Mouse (Mus musculus) neural tube, embryonic 14.5 days (tissue): Measurements from ENCODE around the gene Gm21977. TPM values are rescaled to one million over a fixed set of nuclear protein-coding genes. Genes with fewer than 3 reads are reported as not detected.
"Not testable (repeated sequence)": the region's sequence is repeated elsewhere in the genome, so short reads cannot be mapped to it uniquely, and the experiment has no call there.

Experiments used
- ATAC-seq: fragments of 200-750 bp; cut with Nextera tagmentation; 2 replicates; pipeline ENCODE4 v1.8.0; 2017; ENCODE audit warnings: low read depth, mild to moderate bottlenecking, moderate TSS enrichment, moderate library complexity
- H3K27ac ChIP-seq: fragments of 300-500 bp; sonication (generic); 2 replicates; pipeline ENCODE4 v1.5.1; 2014; ENCODE audit warnings: low read depth, mild to moderate bottlenecking, control low read depth, low read length, moderate library complexity, mixed read lengths
- H3K27me3 ChIP-seq: fragments of 300-500 bp; sonication (generic); 2 replicates; pipeline ENCODE4 v1.6.1; 2014; ENCODE audit warnings: low read length; ENCODE audit not compliant: control insufficient read depth, insufficient read depth
- H3K36me3 ChIP-seq: fragments of 300-500 bp; sonication (generic); 2 replicates; pipeline ENCODE4 v1.6.1; 2014; ENCODE audit warnings: low read length, mixed read lengths; ENCODE audit not compliant: control insufficient read depth, insufficient read depth
- H3K4me1 ChIP-seq: fragments of 300-500 bp; sonication (generic); 2 replicates; pipeline ENCODE4 v1.6.1; 2014; ENCODE audit warnings: low read length; ENCODE audit not compliant: control insufficient read depth, insufficient read depth
- H3K4me2 ChIP-seq: fragments of 300-500 bp; sonication (generic); 2 replicates; pipeline ENCODE4 v1.6.1; 2014; ENCODE audit warnings: mild to moderate bottlenecking, low read depth, low read length, control low read depth
- H3K4me3 ChIP-seq: fragments of 300-500 bp; sonication (generic); 2 replicates; pipeline ENCODE4 v1.5.1; 2014; ENCODE audit warnings: low read depth, low read length, control low read depth, mixed read lengths
- H3K9ac ChIP-seq: fragments of 300-500 bp; sonication (generic); replicated peaks from 2 replicates; pipeline ENCODE4 v1.6.1; 2014; ENCODE audit warnings: low read depth, mild to moderate bottlenecking, control low read depth, low read length, mixed read lengths
- H3K9me3 ChIP-seq: fragments of 300-500 bp; sonication (generic); 2 replicates; pipeline ENCODE4 v1.6.1; 2016; ENCODE audit warnings: low read length; ENCODE audit not compliant: control insufficient read depth
- WGBS: fragments of 180-500 bp; shearing (Covaris S2); extraction: QIAGEN DNeasy Blood & Tissue Kit; methylation state at CpG from one replicate; pipeline ENCODE4 v1.1.7; 2014; 5-methylcytosine and 5-hydroxymethylcytosine counted together
- polyA plus RNA-seq: library from polyadenylated mRNA; unstranded; fragments of >200 nt; fragmentation: Nextera tagmentation; extraction: Ambion mirVana; gene quantifications from 2 replicates; pipeline ENCODE4 v1.2.1, GENCODE M21; 2014

The Gm21977 gene
- polyA plus RNA-seq, result not detected in 2 replicates

- not testable (repeated sequence) for H3K36me3 ChIP-seq, H3K27me3 ChIP-seq, ATAC-seq, H3K9me3 ChIP-seq, H3K4me1 ChIP-seq, H3K4me3 ChIP-seq, H3K27ac ChIP-seq, H3K4me2 ChIP-seq, H3K9ac ChIP-seq
- WGBS, result no CpG with 5 or more reads among the region's 3 CpGs
These were observed at the start of gene Gm21977 for GRCm38 (mm10) chr14:42853377-42853776. TSS of gene Gm21977 (minus strand) at chr14:42853477.

Other genes starting within 250 kb of the Gm21977 start
- gene Gm3633, start 211.6 kb downstream of the Gm21977 start, polyA plus RNA-seq, result not detected in 2 replicates
- gene Gm10378, start 197.5 kb downstream of the Gm21977 start, polyA plus RNA-seq, result not detected in 2 replicates
- not detected in 2 replicates for gene Gm3015, start 84.7 kb downstream of the Gm21977 start, polyA plus RNA-seq
- not detected in 2 replicates for gene Gm10377, start 55.5 kb downstream of the Gm21977 start, polyA plus RNA-seq
- not detected in 2 replicates for gene Gm8082, start 140.1 kb upstream of the Gm21977 start, polyA plus RNA-seq
- gene Gm10376, start 162.2 kb upstream of the Gm21977 start, polyA plus RNA-seq, result not detected in 2 replicates
- gene Gm8094, start 223.2 kb upstream of the Gm21977 start, polyA plus RNA-seq, result not detected in 2 replicates
- gene Gm8104, start 247.1 kb upstream of the Gm21977 start, polyA plus RNA-seq, result not detected in 2 replicates